Mouse (Mus musculus) heart, embryonic 10.5 days (tissue): ENCODE data around the gene Col6a4. TPM values are rescaled to one million over a fixed set of nuclear protein-coding genes. Genes with fewer than 3 reads are reported as not detected.

Source experiments
- DNase-seq: peaks from one replicate; pipeline ENCODE4 v3.0.0-alpha.2; 2017; ENCODE audit warnings: low spot score
- H3K27ac ChIP-seq: fragments of 300-500 bp; sonication (generic); 2 replicates; pipeline ENCODE4 v1.5.1; 2016; ENCODE audit warnings: mild to moderate bottlenecking
- H3K27me3 ChIP-seq: fragments of 300-500 bp; sonication (generic); 2 replicates; pipeline ENCODE4 v1.6.1; 2016; ENCODE audit warnings: mild to moderate bottlenecking; ENCODE audit not compliant: poor library complexity, insufficient read depth, severe bottlenecking
- H3K36me3 ChIP-seq: fragments of 300-500 bp; sonication (generic); 2 replicates; pipeline ENCODE4 v1.6.1; 2016; ENCODE audit warnings: mild to moderate bottlenecking, moderate library complexity
- H3K4me1 ChIP-seq: fragments of 300-500 bp; sonication (generic); 2 replicates; pipeline ENCODE4 v1.6.1; 2016; ENCODE audit warnings: mild to moderate bottlenecking
- H3K4me3 ChIP-seq: fragments of 300-500 bp; sonication (generic); 2 replicates; pipeline ENCODE4 v1.5.1; 2016; ENCODE audit warnings: mild to moderate bottlenecking, moderate library complexity
- H3K9me3 ChIP-seq: fragments of 300-500 bp; sonication (generic); 2 replicates; pipeline ENCODE4 v1.6.1; 2016; ENCODE audit warnings: mild to moderate bottlenecking, moderate library complexity
- WGBS: fragments of 180-500 bp; shearing (Covaris S2); methylation state at CpG from one replicate; pipeline ENCODE4 v1.1.7; 2016; 5-methylcytosine and 5-hydroxymethylcytosine counted together
- polyA plus RNA-seq: library from polyadenylated mRNA; unstranded; fragments of >200 nt; fragmentation: Nextera tagmentation; extraction: Ambion mirVana; gene quantifications from 2 replicates; pipeline ENCODE4 v1.2.1, GENCODE M21; 2016

Col6a4 gene
- polyA plus RNA-seq, 1 experiment from 2014 or later, result 0.01 TPM

DNA sequence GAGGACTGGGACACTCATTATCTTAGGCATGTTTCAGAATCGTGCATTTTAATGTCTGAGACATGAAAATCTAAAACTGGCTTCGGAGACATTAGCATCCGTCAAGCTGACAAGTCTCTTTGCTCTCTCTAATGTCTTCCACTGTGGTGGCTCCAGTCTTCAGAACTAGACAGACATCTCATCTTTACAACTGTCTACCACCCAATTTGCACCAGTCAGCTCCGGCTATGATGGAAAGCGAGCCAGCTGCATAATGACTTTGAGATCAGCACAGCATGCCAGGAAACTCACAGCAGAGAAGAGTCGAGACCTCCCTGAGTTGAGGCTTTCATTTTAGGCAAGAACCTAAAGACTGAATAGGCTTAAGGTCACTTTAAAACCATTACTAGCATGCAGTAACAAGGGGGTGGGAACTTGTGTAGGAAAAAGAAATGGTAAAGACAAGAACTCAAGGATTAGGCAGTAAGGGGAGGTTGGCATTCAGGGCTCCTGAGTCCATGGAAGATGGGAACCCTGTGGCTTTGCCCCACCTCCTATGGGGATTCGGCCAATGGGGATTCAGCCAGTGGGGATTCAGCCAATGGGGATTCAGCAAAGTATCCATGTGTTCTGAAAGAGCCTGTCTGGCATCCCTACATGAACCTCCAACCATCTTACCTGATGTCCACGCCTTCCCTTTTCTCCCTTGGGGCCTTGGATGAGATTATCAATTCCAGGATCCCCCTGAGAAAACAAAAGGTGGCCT lies 56.5 kb downstream of the Col6a4 start:
- H3K27me3 ChIP-seq, result no peaks in the 10 kb centered on the region
- H3K4me1 ChIP-seq, result no peaks in the 10 kb centered on the region
- H3K4me3 ChIP-seq, result no peak overlapping the region
- no peak for DNase-seq
- no peak overlapping the region for H3K27ac ChIP-seq
- no peaks in the 10 kb centered on the region for H3K9me3 ChIP-seq
- no peaks in the 10 kb centered on the region for H3K36me3 ChIP-seq
- 67% methylated on average over 8 of the region's 8 CpGs for WGBS

DNA sequence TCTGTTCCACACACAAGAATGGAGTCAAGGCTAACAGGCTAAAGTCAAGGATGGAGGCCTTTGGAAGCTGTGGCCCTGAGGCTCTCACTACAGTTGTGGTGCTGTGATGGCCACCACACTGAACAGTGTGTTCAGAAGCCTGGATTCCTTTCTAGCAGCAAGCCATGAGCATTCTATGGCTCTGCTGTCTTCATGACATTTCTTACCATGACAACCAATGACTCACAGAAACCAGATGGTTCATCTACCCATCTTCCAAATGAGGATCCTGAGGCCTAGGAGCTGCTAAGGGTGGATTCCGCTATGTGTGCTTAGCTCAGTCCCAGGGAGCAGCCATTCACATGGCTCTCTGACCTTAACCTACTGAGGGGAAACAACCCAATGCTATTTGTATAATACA lies 57.3 kb downstream of the Col6a4 start:
- H3K36me3 ChIP-seq, result no peaks in the 10 kb centered on the region
- no peaks in the 10 kb centered on the region for H3K27me3 ChIP-seq
- H3K4me1 ChIP-seq, result no peaks in the 10 kb centered on the region
- 61% methylated on average over 1 of the region's 1 CpGs for WGBS
- no peak overlapping the region for H3K27ac ChIP-seq
- no peak for DNase-seq
- no peaks in the 10 kb centered on the region for H3K9me3 ChIP-seq
- H3K4me3 ChIP-seq, result no peak overlapping the region

DNA sequence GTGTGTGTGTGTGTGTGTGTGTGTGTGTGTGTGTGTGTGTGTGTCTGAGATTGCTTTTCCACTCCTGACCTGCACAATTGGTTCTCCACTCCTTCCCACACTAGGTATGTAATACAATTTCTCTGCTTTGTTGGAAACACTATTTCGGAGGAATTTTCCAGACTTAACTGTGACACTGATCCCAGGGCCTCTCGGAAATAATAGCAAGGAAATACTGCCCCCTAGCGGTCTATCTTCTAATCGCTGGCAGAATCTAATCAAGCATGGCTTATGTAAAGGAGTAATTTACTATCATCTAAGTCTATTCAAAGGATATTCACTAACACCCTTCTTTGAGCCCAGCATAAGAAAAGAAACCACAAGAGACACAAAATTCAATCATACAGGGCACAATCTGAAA lies 57.7 kb downstream of the Col6a4 start:
- Histone ChIP-seq H3K27me3 (no peaks in the 10 kb centered on the region), H3K4me1 (no peaks in the 10 kb centered on the region), H3K4me3 (no peak overlapping the region), H3K36me3 (no peaks in the 10 kb centered on the region), H3K27ac (no peak overlapping the region), H3K9me3 (no peaks in the 10 kb centered on the region)
- DNase-seq, result no peak
- 12% methylated on average over 4 of the region's 4 CpGs for WGBS

- H3K9me3 ChIP-seq, result no peaks in the 10 kb centered on the region
- no peaks in the 10 kb centered on the region for H3K4me1 ChIP-seq
- 82% methylated on average over 3 of the region's 3 CpGs for WGBS
- no peaks in the 10 kb centered on the region for H3K27me3 ChIP-seq
- H3K36me3 ChIP-seq, result no peaks in the 10 kb centered on the region
- no peak overlapping the region for H3K27ac ChIP-seq
- DNase-seq, result no peak
- no peak overlapping the region for H3K4me3 ChIP-seq
Measured at GRCm38 (mm10) chr9:106015666-106016065, 80.9 kb downstream of the Col6a4 start.

DNA sequence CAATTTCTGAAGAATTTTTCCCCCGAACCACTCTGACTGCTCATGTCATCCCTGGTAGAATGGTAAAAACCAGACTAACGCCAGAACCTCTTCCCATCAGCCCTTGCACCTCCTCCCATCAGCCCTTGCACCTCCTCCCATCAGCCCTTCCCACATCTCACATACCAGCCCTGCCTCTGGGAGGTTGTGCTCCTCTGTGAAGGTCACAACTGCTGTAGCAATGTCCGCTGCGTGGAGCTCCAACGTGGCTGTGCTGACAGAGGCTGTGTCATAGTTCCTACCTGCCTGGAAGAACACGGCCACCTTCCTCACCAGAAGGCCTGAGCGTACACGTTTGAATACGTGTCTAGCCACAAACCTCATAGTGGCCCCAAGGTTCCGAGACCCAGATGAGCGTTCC lies 83.4 kb downstream of the Col6a4 start:
- H3K4me3 ChIP-seq, result no peak overlapping the region
- H3K27ac ChIP-seq, result no peak overlapping the region
- 84% methylated on average over 11 of the region's 11 CpGs for WGBS
- no peaks in the 10 kb centered on the region for H3K9me3 ChIP-seq
- DNase-seq, result no peak
- H3K27me3 ChIP-seq, result no peaks in the 10 kb centered on the region
- H3K36me3 ChIP-seq, result no peaks in the 10 kb centered on the region
- no peaks in the 10 kb centered on the region for H3K4me1 ChIP-seq

GRCm38 (mm10) chr9:105997955-105998354 lies 98.6 kb downstream of the Col6a4 start:
- H3K4me1 ChIP-seq, result no peaks in the 10 kb centered on the region; the same call in 1 of the 2 replicates
- no peaks in the 10 kb centered on the region for H3K27me3 ChIP-seq
- no peaks in the 10 kb centered on the region for H3K36me3 ChIP-seq
- WGBS, result 62% methylated on average over 11 of the region's 11 CpGs
- no peak overlapping the region for H3K4me3 ChIP-seq
- no peaks in the 10 kb centered on the region for H3K9me3 ChIP-seq
- H3K27ac ChIP-seq, result no peak overlapping the region
- DNase-seq, result no peak

DNA sequence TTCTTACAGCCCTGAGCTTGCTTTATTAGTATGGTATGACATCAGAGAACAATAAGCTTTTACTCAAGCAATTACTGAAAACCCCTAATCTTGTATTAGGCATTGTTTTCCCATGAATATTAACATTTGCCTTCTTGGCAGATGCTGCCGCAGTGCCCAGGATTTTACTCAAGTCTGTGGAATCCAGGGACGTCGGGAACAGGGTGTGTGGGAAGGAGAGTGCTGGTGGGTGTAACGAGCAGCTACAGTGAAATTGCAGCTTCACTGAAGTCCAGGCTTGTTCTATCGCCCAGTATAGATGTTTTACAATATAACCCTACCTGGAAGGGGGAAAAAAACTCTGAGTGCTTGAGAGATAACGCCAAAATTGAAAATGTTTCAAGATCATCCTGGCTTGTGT lies 104.2 kb downstream of the Col6a4 start:
- Histone ChIP-seq H3K36me3 (no peaks in the 10 kb centered on the region), H3K27me3 (no peaks in the 10 kb centered on the region), H3K27ac (no peak overlapping the region), H3K9me3 (no peaks in the 10 kb centered on the region), H3K4me1 (no peaks in the 10 kb centered on the region), H3K4me3 (no peak overlapping the region)
- WGBS, result 76% methylated on average over 6 of the region's 6 CpGs
- no peak for DNase-seq

DNA sequence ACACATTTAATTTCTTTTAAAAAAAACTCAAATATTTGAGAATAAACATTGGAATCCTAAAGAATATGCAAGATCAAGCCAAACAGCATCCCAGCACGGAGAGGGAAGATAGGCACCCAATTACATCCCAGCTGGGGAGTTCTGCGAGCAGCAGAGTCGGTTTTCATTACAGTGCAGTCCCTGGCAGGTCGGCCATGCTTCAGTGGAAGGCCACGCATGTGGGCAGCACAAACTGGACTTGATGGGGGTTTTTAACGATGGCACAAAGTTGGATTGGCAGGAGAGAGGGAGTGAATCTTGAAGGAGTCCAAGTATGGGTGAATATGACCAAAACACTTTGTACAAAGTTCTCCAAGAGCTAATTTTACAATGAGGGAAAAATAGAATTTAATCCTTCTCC lies 106.5 kb downstream of the Col6a4 start:
- Histone ChIP-seq H3K27me3 (no peaks in the 10 kb centered on the region), H3K9me3 (no peaks in the 10 kb centered on the region), H3K4me3 (no peak overlapping the region), H3K4me1 (no peaks in the 10 kb centered on the region), H3K36me3 (no peaks in the 10 kb centered on the region), H3K27ac (no peak overlapping the region)
- no peak for DNase-seq
- 82% methylated on average over 6 of the region's 6 CpGs for WGBS

GRCm38 (mm10) chr9:105989468-105989867 lies 107.1 kb downstream of the Col6a4 start:
- 86% methylated on average over 6 of the region's 6 CpGs for WGBS
- no peak for DNase-seq
- Histone ChIP-seq H3K27me3 (no peaks in the 10 kb centered on the region), H3K36me3 (no peaks in the 10 kb centered on the region), H3K4me1 (no peaks in the 10 kb centered on the region), H3K4me3 (no peak overlapping the region), H3K27ac (no peak overlapping the region), H3K9me3 (no peaks in the 10 kb centered on the region)

DNA sequence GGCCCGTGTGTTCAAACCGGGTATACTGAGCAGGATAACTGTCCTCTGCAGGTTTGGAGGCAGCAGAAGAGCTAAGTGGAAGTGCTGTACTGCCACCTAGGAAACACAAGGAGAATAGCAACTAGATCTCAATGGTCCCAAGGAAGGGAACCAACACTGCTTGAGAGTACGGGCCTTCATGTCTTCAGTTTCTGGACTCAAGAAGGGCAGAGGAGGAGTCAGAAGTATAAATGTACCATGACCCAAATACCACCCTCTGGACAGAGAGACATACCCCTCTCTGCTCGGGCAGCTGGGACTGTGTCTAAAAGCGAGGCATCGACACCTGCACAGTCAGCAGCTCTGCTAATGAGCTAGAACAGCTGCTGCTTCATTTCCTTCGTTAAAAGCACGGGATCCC lies 108.5 kb downstream of the Col6a4 start:
- H3K27me3 ChIP-seq, result no peaks in the 10 kb centered on the region
- 69% methylated on average over 8 of the region's 8 CpGs for WGBS
- no peaks in the 10 kb centered on the region for H3K4me1 ChIP-seq
- no peaks in the 10 kb centered on the region for H3K36me3 ChIP-seq
- no peak overlapping the region for H3K27ac ChIP-seq
- no peak overlapping the region for H3K4me3 ChIP-seq
- DNase-seq, result no peak
- H3K9me3 ChIP-seq, result no peaks in the 10 kb centered on the region

DNA sequence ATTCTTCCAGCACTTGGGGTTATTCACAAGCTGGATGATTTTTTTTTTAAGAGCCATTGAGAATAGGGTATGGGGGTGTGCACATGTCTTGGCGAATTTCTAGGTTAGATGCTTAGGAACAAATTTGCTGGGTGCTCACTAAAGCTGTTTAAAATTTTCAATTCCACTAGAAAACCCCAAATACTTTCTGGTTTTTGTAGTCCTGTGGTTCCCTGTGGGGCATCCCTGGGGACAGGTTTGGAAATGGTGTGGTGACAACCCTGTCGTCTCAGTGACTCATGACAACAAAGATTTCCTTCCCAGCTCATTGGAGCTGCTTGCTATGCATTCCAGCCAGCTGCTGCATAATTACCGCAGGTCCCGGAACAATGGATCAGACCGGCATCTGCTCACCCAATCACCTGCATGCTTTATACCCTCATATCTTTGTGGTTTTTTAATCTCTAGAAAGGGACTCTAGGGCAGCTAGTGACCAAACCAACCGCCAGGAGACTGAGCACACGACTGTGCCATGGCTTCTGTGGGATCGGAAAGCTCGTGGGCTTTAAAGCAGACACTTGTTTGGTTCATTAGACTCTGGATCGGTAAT lies 111.6 kb downstream of the Col6a4 start:
- Histone ChIP-seq H3K27ac (no peak overlapping the region), H3K27me3 (no peaks in the 10 kb centered on the region), H3K4me1 (no peaks in the 10 kb centered on the region), H3K36me3 (no peaks in the 10 kb centered on the region), H3K9me3 (no peaks in the 10 kb centered on the region), H3K4me3 (no peak overlapping the region)
- no peak for DNase-seq
- WGBS, result 42% methylated on average over 10 of the region's 10 CpGs

DNA sequence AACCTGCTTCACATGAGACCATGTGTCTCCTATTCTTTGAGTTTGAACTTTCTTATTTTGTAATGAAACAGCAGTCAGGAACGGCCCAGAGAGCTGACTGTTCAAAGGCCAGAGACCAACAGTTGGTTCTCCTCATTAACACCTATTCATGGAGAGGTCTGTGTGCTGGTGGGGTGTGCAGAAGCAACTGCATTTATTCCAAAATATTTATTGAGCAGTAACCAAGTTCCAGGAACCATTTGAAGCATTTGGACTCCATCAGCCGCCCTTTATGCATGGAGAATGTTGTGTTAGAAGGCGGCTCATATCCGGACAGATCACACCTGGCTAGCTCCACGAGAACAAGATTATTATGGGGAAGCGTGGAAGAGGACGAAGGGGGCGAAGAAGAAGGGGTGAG lies 118.1 kb downstream of the Col6a4 start:
- 85% methylated on average over 8 of the region's 8 CpGs for WGBS
- H3K27me3 ChIP-seq, result peaks cover 16% of the 10 kb centered on the region; the same call in 1 of the 2 replicates
- no peak for DNase-seq

DNA sequence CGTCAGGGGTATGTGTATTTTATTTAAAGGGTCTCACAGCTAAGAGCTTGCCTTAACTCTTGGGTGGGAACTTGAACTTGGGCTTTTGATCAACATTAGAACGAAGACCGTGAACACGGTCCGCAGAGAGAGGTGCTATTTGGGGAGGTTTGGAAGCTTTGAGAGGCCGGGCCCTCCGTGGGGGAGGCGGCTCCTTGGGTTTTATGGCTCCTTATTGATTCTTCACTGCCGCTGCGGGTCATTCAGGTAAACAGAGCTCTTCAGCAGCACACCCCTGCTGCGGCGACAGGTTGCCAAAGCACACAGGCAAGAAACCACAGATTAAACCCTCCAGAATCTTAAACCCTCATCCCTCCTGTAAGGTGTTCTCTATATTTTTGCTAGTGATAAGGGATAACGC lies 119.7 kb downstream of the Col6a4 start:
- 22% methylated on average over 13 of the region's 13 CpGs for WGBS
- Histone ChIP-seq H3K36me3 (no peaks in the 10 kb centered on the region), H3K27me3 (peaks cover 16% of the 10 kb centered on the region; the same call in 1 of the 2 replicates), H3K4me3 (no peak overlapping the region), H3K27ac (no peak overlapping the region), H3K9me3 (no peaks in the 10 kb centered on the region), H3K4me1 (no peaks in the 10 kb centered on the region)
- no peak for DNase-seq

More for the DNA sequence above, 118.1 kb downstream of the Col6a4 start:
- H3K27ac ChIP-seq, result no peak overlapping the region
- H3K4me1 ChIP-seq, result no peaks in the 10 kb centered on the region
- no peak overlapping the region for H3K4me3 ChIP-seq
- no peaks in the 10 kb centered on the region for H3K36me3 ChIP-seq
- no peaks in the 10 kb centered on the region for H3K9me3 ChIP-seq
